Mouse (Mus musculus) adrenal gland, postnatal 4 days (tissue): Measurements from ENCODE around the gene Ctxn1. TPM values are rescaled to one million over a fixed set of nuclear protein-coding genes. Genes with fewer than 3 reads are reported as not detected.

Source experiments
- DNase-seq, 2 experiments: peaks; one replicate each; pipeline ENCODE4 v3.0.0; 2021 to 2022; ENCODE audit warnings: low spot score in 2 of 2, mixed read lengths in 2 of 2
- long read RNA-seq, 2 experiments: library from polyadenylated mRNA; stranded (forward); transcript quantifications; one replicate each; pipeline ENCODE4 v2.0.0; 2021
- total RNA-seq, 2 experiments: library from RNA; stranded (reverse); gene quantifications; 2 replicates each; pipeline ENCODE4 v1.2.3; 2021

Ctxn1 gene
- 10 to 100 TPM; 25.9 to 42.7 TPM for total RNA-seq
- long read RNA-seq, experiment 1, transcript Ctxn1-201 (2 exons, 1,212 nt): major isoform, 6 of 10 reads
- long read RNA-seq, experiment 1, partial matches to known transcripts: 4 of 10 reads
- long read RNA-seq, experiment 1, other reads (novel, unspliced or antisense): 0 of 10 reads
- long read RNA-seq, experiment 2, transcript Ctxn1-201 (2 exons, 1,212 nt): major isoform, 36 of 41 reads
- long read RNA-seq, experiment 2, partial matches to known transcripts: 0 of 41 reads
- long read RNA-seq, experiment 2, other reads (novel, unspliced or antisense): 5 of 41 reads

DNA sequence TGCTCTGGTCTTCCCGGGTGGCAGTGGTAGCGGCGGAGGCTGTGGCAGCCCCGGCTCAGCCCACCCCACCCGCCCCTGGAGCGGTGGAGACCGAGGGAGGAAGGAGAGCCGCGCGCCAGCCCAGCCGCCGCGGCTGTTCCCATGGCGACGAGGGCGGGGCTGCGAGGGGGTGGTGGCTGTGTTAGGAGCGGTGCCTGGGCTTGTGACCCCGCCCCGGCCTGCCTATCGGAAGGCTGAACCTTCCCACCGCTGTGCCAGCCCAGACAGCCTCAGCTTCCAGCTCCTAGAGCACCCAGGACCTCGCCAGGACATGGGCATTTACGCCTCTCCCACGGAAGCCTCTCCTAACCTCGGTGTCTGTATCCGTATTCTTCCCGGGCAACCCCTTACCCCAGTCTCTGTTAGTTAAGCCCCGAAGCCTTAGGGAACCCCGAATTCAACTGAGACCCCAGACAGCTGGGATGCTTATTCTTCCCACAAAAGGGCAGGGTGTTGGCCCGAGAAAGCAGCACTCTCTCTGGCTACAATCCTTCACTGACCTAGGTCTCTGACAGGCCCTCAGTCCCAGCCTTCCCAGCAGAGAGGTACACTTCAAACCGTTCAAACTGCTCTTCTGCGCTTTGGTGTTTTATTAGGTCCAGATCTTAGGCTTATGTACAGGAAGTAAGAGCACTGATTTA, at the start of gene Ctxn1:
Ctxn1 (minus strand) TSS at position 150 of the 680 bp plus-strand sequence.
- DNase-seq: peak; percentile 87 to 94

DNA sequence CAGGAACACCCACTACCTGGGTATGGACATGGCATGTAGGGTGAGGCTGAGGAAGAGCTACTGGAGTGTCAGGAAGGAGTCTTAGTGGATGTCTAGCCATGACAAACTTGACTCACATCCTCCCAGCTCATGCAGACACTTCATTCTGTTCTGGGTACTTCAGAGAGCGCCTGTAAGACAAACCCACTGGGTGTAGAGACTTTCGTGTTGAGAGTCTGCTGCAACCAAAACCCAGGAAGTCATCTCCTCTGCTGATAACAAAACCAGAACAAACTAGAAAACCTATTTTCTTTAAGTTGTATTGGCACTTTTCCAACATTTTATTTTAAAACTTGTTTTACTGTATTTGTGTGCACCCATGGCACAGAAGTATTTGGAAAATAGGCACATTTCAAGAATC, 46.8 kb upstream of the Ctxn1 start:
- no peak for DNase-seq

DNA sequence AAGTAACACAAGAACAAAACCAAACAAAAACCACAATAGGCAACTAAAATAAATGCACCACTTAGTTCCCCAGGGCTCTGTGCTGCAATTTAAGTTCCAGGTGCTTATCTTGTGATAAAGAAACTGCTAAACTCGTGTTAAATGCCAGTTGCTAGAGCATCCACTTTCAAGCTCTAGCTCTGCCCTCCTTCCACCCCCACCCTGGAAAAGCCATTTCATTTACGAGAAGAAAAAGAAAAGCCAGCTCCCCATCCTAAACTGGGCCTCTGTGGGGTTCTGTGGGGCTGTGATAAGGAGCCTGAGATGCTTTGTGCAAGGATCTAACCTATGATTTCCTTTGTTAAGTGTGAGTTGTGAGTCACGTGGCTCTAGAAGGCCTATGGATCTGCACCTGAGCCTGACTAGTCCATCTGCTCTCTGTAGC, 45.1 kb upstream of the Ctxn1 start:
- DNase-seq: no peak

DNA sequence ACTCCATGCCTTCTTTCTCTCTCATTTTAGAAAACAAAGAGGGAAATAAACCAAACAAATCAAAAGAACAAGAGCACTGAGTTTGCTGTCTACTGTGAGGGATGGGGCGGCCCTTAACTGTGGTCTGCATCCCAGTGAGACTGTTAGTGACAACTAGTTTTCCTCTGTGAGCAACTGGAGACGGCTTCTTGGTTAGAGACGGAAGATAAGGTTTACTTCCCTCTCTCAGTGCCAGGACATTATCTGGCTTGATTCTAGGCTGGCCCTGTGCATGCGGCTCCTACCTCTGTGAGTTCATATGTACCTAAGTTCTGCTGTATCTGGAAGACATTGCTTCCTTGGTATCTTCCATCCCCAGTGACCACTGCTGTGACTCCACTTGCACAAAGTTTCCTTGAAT, 38.7 kb upstream of the Ctxn1 start:
- DNase-seq: no peak

DNA sequence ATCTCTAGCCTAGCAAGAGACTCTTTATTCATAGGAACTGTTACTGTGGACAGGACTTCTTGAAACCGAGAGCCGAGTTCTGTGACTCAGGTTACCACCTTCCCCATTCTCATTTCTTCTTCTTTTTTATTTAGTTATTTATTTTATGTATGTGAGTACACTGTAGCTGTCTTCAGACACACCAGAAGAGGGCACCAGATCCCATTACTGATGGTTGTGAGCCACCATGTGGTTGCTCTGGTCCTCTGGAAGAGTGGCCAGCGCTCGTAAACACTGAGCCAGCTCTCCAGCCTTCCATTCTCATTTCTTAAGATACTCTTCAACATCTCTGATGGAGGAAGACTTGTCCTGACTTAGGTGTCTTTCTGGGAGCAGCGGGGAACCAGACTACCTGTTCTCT, 33.7 kb upstream of the Ctxn1 start:
- DNase-seq: no peak

DNA sequence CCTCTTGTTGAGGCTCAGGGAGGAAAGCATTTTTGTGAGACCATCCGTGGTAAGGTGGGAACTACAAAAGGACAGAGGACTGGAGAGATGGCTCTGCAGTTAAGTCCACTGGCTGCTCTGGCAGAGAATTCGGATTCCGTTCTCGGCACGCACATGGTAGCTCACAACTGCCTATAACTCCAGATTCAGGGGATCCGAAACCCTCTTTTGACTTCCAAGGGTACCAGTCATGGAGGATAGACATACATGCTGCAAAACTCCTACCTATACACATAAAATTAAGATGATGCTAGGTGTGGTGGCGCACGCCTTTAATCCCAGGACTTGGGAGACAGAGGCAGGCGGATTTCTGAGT, 17.0 kb upstream of the Ctxn1 start:
- no peak for DNase-seq

DNA sequence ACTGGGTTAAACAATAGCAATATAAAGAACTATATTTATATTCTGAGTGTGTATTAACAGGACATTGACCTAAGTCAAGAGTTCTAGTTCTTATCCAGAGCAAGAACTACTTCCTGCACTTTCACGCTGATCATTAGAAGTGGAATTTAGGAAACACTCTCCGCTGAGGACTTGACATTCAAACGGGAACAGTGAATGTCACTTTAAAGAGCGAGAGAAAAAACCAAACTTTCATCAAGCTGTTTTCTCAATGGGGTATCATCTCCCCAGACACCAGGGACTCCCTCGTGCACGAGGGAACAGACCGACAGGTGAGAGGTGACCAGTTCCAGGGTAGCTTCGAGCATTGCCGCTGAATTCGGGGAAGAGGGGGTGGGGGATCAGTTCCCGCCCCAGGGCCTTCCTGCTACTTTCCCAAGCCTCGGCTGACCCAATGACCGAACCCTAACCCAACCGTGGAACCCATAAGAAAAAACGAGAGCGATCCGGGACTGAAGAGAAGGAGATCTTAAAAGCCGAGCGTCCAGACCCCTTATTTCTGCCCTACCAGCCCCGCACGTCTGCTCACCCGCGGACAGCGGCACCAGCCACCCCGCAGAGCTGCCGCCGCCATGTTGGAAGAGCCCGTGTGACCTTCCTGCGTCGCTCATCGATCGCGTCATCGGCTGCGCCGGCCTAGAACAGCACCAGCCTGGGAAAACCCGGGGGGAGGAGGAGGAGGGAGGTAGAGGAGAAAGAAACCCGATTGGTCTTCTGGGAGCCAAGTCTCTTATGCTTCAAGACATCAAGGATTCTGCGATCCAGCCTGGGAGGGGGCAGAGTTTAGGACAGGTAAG, 16.4 kb upstream of the Ctxn1 start, which contains the start of gene Timm44:
Timm44 (minus strand) TSS at position 639 of the 836 bp plus-strand sequence.
- peak; percentile 81 to 90 for DNase-seq

DNA sequence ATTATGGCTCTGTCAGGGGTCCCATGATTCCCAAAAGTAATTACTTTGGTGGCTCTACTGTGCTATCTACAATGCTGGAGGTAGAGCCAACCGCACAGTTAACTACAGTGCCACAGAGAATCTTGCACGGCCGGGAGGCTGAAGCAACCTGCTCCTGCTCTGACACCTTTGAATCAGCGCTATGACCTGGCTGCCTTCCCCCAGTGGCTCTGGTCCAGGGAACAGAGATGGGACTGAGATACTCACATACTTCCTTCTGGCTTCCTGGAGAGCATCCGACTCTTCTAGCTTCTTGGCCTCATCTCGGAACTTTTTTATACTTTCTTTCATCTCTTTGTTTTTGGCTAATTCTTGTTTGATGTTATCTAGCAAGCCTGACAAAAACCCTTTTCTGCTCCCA, 10.5 kb upstream of the Ctxn1 start:
- DNase-seq: no peak

DNA sequence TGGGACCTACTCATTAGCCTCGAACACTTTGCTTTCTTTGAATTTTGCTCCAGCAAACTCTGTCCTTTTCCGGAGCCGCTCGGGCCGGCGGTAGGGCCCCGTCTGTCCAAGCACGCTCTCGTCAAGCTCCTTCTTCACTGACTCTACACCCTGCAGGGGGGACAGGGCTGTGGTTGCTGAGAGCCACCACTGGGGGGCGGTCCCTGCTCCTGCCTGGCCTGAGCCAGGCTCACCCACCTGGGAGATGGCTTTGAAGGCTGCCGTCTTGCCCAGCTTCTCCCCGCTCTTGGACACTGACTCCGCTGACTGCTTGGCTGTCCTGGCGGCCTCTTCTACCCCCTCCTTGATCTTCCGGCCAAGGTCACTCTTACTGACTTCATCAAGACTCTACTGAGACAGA, 8.6 kb upstream of the Ctxn1 start:
- DNase-seq: no peak

DNA sequence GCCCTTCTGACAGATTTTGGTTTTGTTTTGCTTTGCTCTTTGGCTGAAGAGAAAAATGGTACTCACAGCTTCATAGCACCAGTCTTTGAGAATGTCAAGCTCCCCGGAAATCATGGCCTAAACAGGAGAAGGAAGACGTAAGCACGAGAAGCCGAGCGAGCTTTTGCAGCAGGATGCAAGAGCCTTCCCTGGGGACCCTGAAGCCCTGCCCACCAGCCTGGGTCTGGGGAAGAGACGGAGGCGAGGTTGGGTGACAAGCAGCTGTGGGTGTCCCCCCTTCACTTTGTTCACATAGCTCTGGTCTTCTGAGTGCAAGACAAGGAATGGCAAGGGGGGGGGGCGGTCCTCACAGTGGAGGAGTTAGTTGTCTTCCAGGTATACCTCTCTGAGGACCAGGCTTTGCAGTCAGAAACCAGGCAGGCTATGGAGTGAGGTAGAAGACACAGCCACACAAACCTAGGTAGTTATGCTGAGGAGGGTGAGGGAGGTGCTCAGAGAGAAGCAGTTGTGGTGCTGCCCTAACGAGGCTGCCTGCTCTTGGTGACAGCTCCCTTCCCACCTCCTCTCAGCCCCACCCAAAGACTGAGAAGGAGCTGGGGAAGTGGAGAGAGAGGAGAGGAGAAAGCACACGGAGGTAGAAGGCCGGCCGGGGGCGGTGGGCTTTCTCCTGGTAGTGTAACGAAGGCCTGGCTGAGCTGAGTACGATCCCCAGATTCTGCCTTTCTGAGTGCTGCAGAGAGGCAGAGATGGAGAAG, 6.3 kb upstream of the Ctxn1 start:
- DNase-seq: no peak

DNA sequence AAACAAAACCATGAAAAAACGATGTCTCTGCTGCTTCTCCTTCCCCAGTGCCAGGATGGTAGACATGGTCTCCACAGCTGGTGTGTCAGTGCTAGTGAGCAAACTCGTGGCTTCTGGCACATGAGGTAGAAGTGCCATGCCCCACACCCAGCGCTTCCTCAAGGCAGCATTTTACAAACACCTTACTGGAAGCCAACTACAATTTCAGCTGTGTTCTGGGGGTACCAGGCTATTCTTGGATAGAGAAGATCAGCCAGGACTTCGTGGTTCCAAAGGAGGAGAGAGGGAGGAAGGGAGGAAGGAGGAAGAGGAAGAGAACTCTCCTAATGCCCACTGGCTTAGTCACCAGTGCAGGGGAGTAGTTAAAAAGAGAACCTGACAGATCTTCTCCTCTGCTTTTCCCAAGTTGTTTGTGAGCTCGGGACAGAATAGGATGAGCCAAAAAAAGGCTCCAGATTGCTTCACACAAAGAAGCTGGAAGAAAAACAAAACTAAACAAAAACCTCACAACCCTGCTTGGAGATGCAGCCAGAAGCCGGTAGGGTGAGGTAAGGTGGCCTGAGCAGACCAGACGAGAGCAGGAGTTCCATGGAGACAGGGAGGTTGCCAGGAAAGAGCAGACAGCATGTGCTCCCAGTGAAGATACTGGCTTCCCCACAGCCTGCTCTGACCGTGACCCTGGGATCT, 4.2 kb upstream of the Ctxn1 start:
- DNase-seq: no peak

DNA sequence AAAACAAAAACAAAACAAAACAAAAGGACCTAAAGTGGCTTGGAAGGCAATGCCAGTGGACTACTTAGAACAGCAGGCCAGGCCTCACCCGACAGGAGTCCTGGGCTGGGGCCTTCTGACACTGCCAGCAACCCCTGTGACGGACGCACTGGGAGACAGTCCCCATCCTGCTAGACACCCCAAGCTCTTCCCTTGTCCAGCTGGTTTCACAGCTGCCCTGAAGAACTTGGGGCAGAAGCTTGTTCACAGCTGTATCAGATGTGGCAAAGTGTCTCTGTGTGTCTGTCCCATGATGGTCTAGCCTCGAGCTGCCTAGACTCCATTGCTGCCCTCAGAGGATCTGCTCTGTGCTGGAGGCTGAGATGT, 714 bp upstream of the Ctxn1 start:
- no peak for DNase-seq

DNA sequence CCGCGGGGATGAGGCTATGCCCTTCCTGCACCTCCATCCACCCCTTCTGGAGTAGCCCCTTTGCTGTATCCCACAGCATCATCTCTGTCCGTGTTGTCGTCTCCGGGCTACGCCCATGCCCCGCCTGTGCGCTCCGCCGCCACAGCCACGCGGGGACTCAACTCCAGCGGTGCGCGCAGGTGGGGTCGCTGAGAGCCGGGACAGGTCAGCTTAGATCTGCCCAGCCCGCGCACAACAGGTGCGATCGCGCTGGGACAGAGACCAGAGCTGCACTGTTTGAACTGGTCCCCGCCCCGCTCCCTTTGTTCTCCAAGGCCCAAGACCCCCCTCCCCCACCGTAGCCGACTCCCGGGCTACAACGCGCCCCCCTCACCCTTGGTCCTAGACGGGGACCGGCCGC, 396 bp downstream of the Ctxn1 start:
- DNase-seq: peak in 1 of 2 experiments; percentile 19

DNA sequence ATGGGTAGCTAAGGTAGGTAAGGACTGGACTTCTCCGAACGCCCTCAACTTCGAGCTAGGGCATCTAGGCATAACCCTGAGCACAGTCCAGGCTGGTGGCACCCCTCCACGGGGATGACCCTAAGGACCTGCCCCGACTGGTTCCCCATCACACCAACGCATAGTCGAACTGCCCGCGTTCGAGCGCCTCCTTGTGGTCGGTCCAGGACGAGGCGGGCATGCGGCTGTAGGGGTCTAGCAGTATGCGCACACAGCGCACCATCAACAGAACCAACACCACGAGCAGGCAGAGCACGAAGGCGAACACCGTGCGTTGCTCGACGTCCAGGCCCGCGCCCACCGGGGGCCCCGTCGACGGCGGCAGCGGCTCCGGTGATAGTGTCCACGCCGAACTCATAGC, 841 bp downstream of the Ctxn1 start:
- peak; percentile 53 to 72 for DNase-seq

DNA sequence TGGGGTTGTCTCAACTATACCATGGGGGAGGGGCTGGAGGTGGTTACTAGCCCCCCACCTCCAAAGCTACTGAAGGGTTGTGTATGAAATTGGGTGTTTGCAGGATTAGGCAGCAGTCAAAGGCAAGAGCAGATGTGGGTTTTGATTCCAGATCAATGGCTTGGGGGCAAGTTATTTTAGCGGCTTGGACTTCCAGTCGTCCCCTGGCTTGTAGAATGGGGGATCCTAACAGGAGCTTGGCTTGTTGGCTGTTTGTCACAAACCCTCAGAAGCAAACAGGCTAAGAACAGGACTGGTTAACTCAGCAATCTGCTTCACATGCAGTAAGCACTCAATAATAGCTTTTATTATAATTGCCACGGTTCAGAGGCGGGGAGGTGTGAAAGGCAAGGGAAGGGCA, 1.7 kb downstream of the Ctxn1 start:
- DNase-seq: no peak

DNA sequence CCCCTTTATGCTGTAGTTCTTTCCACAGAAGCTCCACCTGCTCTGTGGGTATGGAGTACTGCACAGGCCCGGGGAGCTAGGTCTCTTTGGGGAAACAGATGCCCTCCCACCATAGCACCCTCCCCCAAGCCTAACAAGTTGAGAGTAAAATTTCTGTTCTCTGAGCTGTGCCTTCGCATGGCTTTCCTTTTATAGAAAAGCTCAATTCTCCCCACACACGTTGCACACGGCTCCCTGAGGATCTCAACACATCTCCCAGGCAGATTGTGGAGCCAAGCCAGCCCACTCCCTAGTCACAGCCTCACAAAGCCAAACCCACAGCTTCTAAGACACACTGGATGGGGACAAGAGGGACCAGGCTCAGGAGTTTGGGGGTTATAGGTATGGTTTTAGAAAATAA, 2.2 kb downstream of the Ctxn1 start:
- no peak for DNase-seq

DNA sequence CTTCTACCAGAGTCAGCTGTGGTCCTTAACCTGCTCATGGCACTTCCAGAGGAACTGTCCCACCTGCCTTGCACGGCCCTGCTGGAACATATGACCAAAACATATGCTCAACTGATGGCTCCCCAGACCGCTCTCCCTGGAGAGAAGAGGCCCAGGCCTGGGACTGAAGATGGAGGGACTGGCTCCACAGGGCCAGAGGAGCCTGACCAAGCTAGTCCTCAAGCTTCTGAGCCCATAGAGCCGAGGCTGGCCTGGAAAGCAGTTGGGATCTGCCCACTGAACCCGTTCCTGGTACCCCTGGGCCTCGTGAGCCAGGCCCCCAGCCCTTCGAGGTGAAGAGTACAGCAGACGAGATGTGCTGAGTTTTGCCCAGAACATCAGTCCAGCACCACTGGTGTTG, 3.6 kb downstream of the Ctxn1 start:
- peak in 1 of 2 experiments; percentile 2 for DNase-seq

DNA sequence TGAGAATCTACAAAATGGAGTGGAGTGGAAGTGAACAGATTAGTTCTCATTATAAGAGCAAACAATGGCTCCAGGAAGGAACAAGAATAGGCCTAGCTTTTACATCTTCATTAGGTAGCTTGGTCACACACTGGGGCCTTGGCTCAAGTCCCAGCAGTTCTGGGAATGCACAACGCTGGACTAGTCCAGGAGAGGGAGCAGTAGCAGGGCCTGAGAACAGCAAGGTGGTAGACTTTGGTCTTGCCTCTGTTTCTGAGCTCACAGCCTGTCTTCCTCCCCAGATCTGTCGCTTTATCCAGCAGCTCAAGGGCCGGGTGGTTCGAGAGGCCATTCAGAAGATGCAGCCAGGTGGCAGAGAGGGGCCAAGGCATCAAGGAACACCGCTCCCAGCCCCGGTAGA, 5.1 kb downstream of the Ctxn1 start:
- no peak for DNase-seq

DNA sequence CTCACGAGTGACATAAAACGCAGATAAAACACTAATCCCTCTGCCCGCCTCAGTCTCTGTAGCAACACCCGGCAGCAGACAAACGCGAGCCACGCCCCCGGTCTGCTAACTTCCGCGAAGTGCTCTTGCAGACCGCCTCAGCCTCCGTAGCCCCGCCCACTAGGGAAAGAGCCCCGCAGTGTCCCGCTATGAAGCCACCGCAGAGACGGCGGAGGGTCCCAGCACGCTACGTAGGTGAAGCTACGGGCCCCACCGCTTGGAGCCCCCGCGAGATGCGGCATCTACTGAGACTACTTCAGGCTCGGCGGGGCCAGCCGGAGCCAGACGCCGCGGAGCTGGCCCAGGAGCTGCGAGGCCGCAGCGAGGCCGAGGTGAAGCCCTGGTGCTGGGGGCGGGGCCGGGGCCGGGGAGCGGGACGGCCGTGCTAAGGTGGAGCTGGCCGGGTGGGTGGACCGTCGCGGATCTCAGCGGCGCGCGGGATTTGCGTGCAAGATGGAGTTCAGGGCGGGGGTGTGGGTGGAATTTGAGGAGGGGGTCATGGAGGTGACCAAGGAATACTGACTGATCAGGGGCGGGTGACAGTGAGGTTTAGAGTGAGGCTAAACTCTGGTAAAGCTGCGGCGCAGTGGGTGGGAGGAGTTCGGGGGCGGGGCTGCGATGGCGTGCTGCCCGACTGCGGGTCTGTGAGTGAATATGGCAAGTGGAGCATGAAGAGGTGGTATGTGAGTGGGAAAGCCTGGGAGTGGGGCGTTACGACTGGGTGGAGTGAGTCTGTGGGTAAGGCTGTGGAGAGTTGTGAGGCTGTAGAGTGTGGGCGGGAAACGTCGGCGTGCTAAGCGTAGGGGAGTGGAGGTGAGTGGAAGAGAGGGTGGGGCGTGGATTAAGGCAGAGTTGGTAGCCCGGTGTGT, 5.9 kb downstream of the Ctxn1 start, which contains the start of gene Snapc2:
Snapc2 (plus strand) TSS at position 147 of the 908 bp plus-strand sequence.
- peak; percentile 90 to 92 for DNase-seq
